Mouse (Mus musculus): ENCODE data around the gene Zscan2. TPM values are rescaled to one million over a fixed set of nuclear protein-coding genes. Genes with fewer than 3 reads are reported as not detected.

Gene Zscan2
- polyA plus RNA-seq, 1 experiment from 2014 or later = 5.7 TPM

GRCm38 (mm10) chr7:80842132-80842531, 18.6 kb upstream of the Zscan2 start:
- H3K4me3 ChIP-seq (replicated peaks; ENCODE audit: low read length) = no peak overlapping the region
- no peak overlapping the region for H3K27ac ChIP-seq (ENCODE audit: low read length)
- no peak overlapping the region for H3K9ac ChIP-seq (replicated peaks; ENCODE audit: low read depth, low read length)
- H3K4me1 ChIP-seq (replicated peaks; ENCODE audit: control insufficient read depth, insufficient read depth, low read length) = no peaks in the 10 kb centered on the region
- no peaks in the 10 kb centered on the region for H3K27me3 ChIP-seq (replicated peaks; ENCODE audit: control insufficient read depth, insufficient read depth, low read length)
- no peak for ATAC-seq
- no peak overlapping the region for H3K4me2 ChIP-seq (ENCODE audit: low read length)
- 86% methylated on average over 5 of the region's 5 CpGs for WGBS
- H3K36me3 ChIP-seq (ENCODE audit: control insufficient read depth, insufficient read depth) = no peaks in the 10 kb centered on the region
- no peaks in the 10 kb centered on the region for H3K9me3 ChIP-seq (ENCODE audit: control insufficient read depth, low read length)

- ATAC-seq = no peak
- H3K36me3 ChIP-seq (ENCODE audit: control insufficient read depth, insufficient read depth) = no peaks in the 10 kb centered on the region
- 86% methylated on average over 1 of the region's 1 CpGs for WGBS
- H3K27ac ChIP-seq (ENCODE audit: low read length) = no peak overlapping the region
- H3K9ac ChIP-seq (replicated peaks; ENCODE audit: low read depth, low read length) = no peak overlapping the region
- no peak overlapping the region for H3K4me3 ChIP-seq (replicated peaks; ENCODE audit: low read length)
- no peaks in the 10 kb centered on the region for H3K4me1 ChIP-seq (replicated peaks; ENCODE audit: control insufficient read depth, insufficient read depth, low read length)
- H3K4me2 ChIP-seq (ENCODE audit: low read length) = no peak overlapping the region
- H3K27me3 ChIP-seq (replicated peaks; ENCODE audit: control insufficient read depth, insufficient read depth, low read length) = no peaks in the 10 kb centered on the region
- H3K9me3 ChIP-seq (ENCODE audit: control insufficient read depth, low read length) = no peaks in the 10 kb centered on the region
Observed at GRCm38 (mm10) chr7:80843176-80843575, 17.5 kb upstream of the Zscan2 start.

- H3K9me3 ChIP-seq (ENCODE audit: control insufficient read depth, low read length) = no peaks in the 10 kb centered on the region
- H3K27ac ChIP-seq (ENCODE audit: low read length) = no peak overlapping the region
- H3K27me3 ChIP-seq (replicated peaks; ENCODE audit: control insufficient read depth, insufficient read depth, low read length) = no peaks in the 10 kb centered on the region
- no peak for ATAC-seq
- H3K4me1 ChIP-seq (replicated peaks; ENCODE audit: control insufficient read depth, insufficient read depth, low read length) = no peaks in the 10 kb centered on the region
- no peak overlapping the region for H3K4me2 ChIP-seq (ENCODE audit: low read length)
- no peaks in the 10 kb centered on the region for H3K36me3 ChIP-seq (ENCODE audit: control insufficient read depth, insufficient read depth)
- H3K9ac ChIP-seq (replicated peaks; ENCODE audit: low read depth, low read length) = no peak overlapping the region
- H3K4me3 ChIP-seq (replicated peaks; ENCODE audit: low read length) = no peak overlapping the region
- WGBS = 93% methylated on average over 8 of the region's 8 CpGs
Observed at GRCm38 (mm10) chr7:80843910-80844640, 16.6 kb upstream of the Zscan2 start.

- Histone ChIP-seq H3K36me3 (ENCODE audit: control insufficient read depth, insufficient read depth) (no peaks in the 10 kb centered on the region), H3K27me3 (replicated peaks; ENCODE audit: control insufficient read depth, insufficient read depth, low read length) (no peaks in the 10 kb centered on the region), H3K9ac (replicated peaks; ENCODE audit: low read depth, low read length) (no peak overlapping the region), H3K9me3 (ENCODE audit: control insufficient read depth, low read length) (no peaks in the 10 kb centered on the region), H3K4me1 (replicated peaks; ENCODE audit: control insufficient read depth, insufficient read depth, low read length) (no peaks in the 10 kb centered on the region), H3K4me3 (replicated peaks; ENCODE audit: low read length) (no peak overlapping the region), H3K27ac (ENCODE audit: low read length) (no peak overlapping the region), H3K4me2 (ENCODE audit: low read length) (no peak overlapping the region)
- no peak for ATAC-seq
- 94% methylated on average over 12 of the region's 12 CpGs for WGBS
Observed at GRCm38 (mm10) chr7:80844691-80845090, 16.0 kb upstream of the Zscan2 start.

GRCm38 (mm10) chr7:80845621-80846279, 15.0 kb upstream of the Zscan2 start:
- Histone ChIP-seq H3K27me3 (replicated peaks; ENCODE audit: control insufficient read depth, insufficient read depth, low read length) (no peaks in the 10 kb centered on the region), H3K27ac (ENCODE audit: low read length) (no peak overlapping the region), H3K36me3 (ENCODE audit: control insufficient read depth, insufficient read depth) (no peaks in the 10 kb centered on the region), H3K4me3 (replicated peaks; ENCODE audit: low read length) (no peak overlapping the region), H3K9me3 (ENCODE audit: control insufficient read depth, low read length) (no peaks in the 10 kb centered on the region), H3K4me2 (ENCODE audit: low read length) (no peak overlapping the region), H3K4me1 (replicated peaks; ENCODE audit: control insufficient read depth, insufficient read depth, low read length) (no peaks in the 10 kb centered on the region), H3K9ac (replicated peaks; ENCODE audit: low read depth, low read length) (no peak overlapping the region)
- no peak for ATAC-seq
- 78% methylated on average over 15 of the region's 15 CpGs for WGBS

- Histone ChIP-seq H3K27ac (ENCODE audit: low read length) (no peak overlapping the region), H3K36me3 (ENCODE audit: control insufficient read depth, insufficient read depth) (no peaks in the 10 kb centered on the region), H3K9ac (replicated peaks; ENCODE audit: low read depth, low read length) (no peak overlapping the region), H3K9me3 (ENCODE audit: control insufficient read depth, low read length) (no peaks in the 10 kb centered on the region), H3K4me2 (ENCODE audit: low read length) (no peak overlapping the region), H3K4me1 (replicated peaks; ENCODE audit: control insufficient read depth, insufficient read depth, low read length) (no peaks in the 10 kb centered on the region), H3K4me3 (replicated peaks; ENCODE audit: low read length) (no peak overlapping the region), H3K27me3 (replicated peaks; ENCODE audit: control insufficient read depth, insufficient read depth, low read length) (no peaks in the 10 kb centered on the region)
- ATAC-seq = no peak
- 90% methylated on average over 10 of the region's 10 CpGs for WGBS
Observed at GRCm38 (mm10) chr7:80846280-80846678, 14.4 kb upstream of the Zscan2 start.

GRCm38 (mm10) chr7:80846709-80847108, 14.0 kb upstream of the Zscan2 start:
- H3K9ac ChIP-seq (replicated peaks; ENCODE audit: low read depth, low read length) = no peak overlapping the region
- no peak overlapping the region for H3K27ac ChIP-seq (ENCODE audit: low read length)
- ATAC-seq = no peak
- H3K4me2 ChIP-seq (ENCODE audit: low read length) = no peak overlapping the region
- 93% methylated on average over 5 of the region's 5 CpGs for WGBS
- H3K4me3 ChIP-seq (replicated peaks; ENCODE audit: low read length) = no peak overlapping the region
- H3K4me1 ChIP-seq (replicated peaks; ENCODE audit: control insufficient read depth, insufficient read depth, low read length) = no peaks in the 10 kb centered on the region
- no peaks in the 10 kb centered on the region for H3K9me3 ChIP-seq (ENCODE audit: control insufficient read depth, low read length)
- no peaks in the 10 kb centered on the region for H3K27me3 ChIP-seq (replicated peaks; ENCODE audit: control insufficient read depth, insufficient read depth, low read length)
- no peaks in the 10 kb centered on the region for H3K36me3 ChIP-seq (ENCODE audit: control insufficient read depth, insufficient read depth)

- no peak for ATAC-seq
- H3K36me3 ChIP-seq (ENCODE audit: control insufficient read depth, insufficient read depth) = no peaks in the 10 kb centered on the region
- WGBS = 83% methylated on average over 2 of the region's 2 CpGs
Observed at GRCm38 (mm10) chr7:80849267-80849666, 11.5 kb upstream of the Zscan2 start.

GRCm38 (mm10) chr7:80849710-80850109, 11.0 kb upstream of the Zscan2 start:
- Histone ChIP-seq H3K36me3 (ENCODE audit: control insufficient read depth, insufficient read depth) (no peaks in the 10 kb centered on the region), H3K27me3 (replicated peaks; ENCODE audit: control insufficient read depth, insufficient read depth, low read length) (no peaks in the 10 kb centered on the region), H3K27ac (ENCODE audit: low read length) (no peak overlapping the region), H3K9ac (replicated peaks; ENCODE audit: low read depth, low read length) (no peak overlapping the region), H3K9me3 (ENCODE audit: control insufficient read depth, low read length) (no peaks in the 10 kb centered on the region), H3K4me2 (ENCODE audit: low read length) (no peak overlapping the region), H3K4me1 (replicated peaks; ENCODE audit: control insufficient read depth, insufficient read depth, low read length) (no peaks in the 10 kb centered on the region), H3K4me3 (replicated peaks; ENCODE audit: low read length) (no peak overlapping the region)
- peak; percentile 59; the same call in 1 of the 2 replicates for ATAC-seq
- 26% methylated on average over 4 of the region's 4 CpGs for WGBS

More at GRCm38 (mm10) chr7:80849267-80849666, 11.5 kb upstream of the Zscan2 start:
- Histone ChIP-seq H3K27me3 (replicated peaks; ENCODE audit: control insufficient read depth, insufficient read depth, low read length) (no peaks in the 10 kb centered on the region), H3K4me1 (replicated peaks; ENCODE audit: control insufficient read depth, insufficient read depth, low read length) (no peaks in the 10 kb centered on the region), H3K27ac (ENCODE audit: low read length) (no peak overlapping the region), H3K9me3 (ENCODE audit: control insufficient read depth, low read length) (no peaks in the 10 kb centered on the region), H3K4me3 (replicated peaks; ENCODE audit: low read length) (no peak overlapping the region), H3K4me2 (ENCODE audit: low read length) (no peak overlapping the region), H3K9ac (replicated peaks; ENCODE audit: low read depth, low read length) (no peak overlapping the region)
